Mouse (Mus musculus) activated CD4-positive, CD25-positive, alpha-beta regulatory T cell, adult 9 weeks (primary cell): ENCODE data around the gene Map3k12. TPM values are rescaled to one million over a fixed set of nuclear protein-coding genes. Genes with fewer than 3 reads are reported as not detected.

Source experiments
- polyA plus RNA-seq: library from polyadenylated mRNA; unstranded; fragments of 100-300 nt; shearing (Covaris generic); gene quantifications from one replicate; pipeline ENCODE4 v1.2.1, GENCODE M21; 2017

The Map3k12 gene
- 11.1 TPM for polyA plus RNA-seq

DNA sequence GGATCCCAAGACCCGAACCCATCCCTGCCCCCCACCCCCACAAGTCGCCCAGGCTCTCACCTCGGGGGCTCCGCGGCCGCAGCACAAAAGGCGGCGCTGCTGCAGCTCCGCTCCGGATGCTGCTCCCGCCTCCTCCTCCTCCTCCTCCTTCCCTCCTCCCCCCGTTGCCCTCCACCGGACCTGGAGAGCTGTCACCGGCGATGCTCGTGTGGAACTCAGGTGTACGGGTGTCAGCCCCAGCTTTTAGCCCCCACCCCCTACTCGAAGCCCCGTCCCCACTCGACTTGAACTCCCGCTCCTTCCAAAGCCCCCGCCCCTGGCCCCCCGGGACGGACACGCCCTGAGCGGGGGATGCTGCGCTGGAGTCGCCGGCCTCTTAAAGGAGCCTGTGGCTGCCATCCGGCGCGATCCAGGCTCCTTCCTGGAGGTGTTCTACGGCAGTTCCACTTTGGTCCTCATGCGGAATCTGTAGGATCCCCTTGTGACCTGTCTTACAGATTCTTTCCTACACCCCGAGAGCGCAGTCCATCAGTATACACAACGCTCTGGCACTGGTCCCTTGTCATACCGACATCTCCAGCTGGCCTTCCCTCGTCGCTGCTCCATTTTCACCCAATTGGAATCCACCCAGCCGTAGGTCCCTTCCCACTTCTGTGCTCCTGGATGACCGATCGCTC lies at the start of gene Map3k12:
Gene Map3k12, minus strand, starts transcription at position 337 of the 677 bp plus-strand sequence.

DNA sequence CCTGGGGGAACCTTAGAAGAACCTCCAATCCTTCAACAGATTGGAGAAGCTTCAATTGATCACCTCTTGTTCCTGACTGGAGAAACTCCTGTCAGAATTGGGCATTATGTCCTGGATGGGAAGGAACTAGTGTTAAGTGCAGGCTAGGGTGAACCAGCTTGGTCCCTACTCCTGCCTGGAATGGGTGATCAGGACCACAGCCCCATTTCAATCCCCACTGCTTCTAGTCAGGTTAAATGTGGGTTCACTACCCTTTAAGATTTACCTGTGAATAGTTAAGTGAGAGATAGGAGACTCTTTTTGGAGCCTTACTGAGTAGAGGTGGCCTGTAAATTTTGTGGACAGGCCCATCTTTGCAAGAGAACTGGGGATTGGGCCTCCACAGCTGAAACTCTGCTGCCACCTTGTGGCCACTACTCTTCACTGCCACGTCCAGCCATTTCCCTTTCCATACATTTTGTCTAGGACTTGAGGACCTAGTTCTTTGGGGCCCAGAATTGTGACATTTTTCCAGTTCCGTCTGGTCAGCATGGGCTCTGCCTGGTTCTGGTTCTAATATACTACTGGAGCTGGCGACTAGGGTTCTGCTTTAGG lies 8.1 kb upstream of the Map3k12 start, which contains the start of gene Npff:
Gene Npff, minus strand, starts transcription at position 51 of the 594 bp plus-strand sequence.

DNA sequence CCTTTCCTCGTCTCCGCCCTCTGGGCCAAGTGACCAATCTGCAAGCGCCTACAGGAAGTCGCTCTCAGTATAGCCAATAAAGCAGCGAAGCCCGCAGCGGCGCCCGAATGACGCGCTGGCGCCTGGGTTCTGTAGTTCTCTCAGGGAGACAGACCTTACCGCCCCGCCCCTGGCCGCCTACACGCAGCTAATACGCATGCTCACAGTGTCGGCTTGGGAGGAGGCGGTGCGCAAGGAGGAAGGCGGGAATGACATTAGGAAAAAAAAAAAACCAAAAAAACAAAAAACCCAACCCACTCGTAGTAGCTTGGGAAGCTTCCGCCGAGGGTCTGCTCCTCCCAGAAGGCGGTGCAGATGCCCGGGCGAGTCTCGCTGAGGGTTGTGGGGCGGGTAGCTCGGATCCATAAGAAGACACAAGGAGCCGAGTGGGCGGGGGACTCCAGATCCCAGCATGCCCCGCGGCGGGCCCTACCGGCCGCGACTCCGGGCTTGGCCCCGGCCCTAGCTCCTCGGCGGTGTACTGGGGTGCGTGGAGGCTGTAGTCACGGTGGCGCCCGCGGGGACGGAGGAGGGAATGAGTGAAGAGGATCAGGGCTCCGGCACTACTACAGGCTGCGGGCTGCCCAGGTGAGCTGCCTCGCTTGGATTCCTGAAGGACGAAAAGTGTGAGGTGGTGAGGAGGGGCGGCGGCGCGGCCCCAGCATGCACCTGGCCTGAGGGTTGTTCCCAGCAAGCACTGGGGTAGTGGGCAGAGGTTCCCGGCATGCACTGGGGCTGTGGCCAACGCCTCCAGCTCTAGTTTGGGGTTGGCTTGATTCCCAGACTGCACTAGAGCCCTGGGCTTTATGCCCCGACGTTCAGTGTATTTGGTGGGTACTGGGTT lies 1.4 kb upstream of the Map3k12 start, which contains the start of gene Tarbp2:
Gene Tarbp2, plus strand, starts transcription at position 217 of the 883 bp plus-strand sequence.

DNA sequence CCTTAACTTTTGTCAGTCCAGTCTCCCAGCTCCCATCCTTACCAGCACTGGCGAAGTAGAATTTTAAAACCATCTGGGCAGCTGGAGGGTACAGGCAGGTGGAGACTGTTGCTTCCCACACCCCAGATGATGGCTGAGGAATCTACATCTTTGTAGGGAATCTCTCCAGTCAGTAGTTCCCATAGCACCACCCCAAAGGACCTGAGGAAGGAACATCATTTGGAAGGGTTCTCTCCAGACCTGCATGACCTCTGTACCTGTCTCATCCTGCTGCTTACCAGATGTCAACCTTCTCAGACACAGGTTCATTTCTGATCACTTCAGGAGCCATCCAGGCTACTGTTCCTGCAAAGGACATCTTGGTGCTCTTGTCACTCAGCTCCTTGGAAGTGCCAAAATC lies 13.4 kb downstream of the Map3k12 start, which contains the start of gene Gm10337:
Gene Gm10337, plus strand, starts transcription at position 276 of the 400 bp plus-strand sequence.

DNA sequence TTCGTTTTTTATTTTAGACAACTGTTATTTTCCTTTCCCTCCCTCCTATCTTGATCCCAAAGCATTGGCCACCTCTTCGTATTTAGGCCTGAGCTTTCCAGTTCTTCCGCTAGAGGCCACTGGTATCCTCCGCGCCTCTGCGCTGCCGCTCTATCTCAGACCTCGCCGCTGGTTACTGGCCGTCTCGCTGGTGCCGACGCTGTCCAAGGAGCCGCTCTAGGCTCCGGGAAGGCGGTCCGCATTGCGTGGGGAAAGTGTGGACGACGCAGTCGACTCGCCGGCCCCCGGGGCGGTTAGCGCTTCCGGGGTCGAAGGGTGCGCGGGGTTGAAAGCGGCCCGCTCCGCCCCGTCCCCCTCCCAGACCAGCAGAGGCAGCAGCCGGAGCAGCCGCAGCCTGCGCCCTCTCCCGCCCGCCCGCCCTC lies 46.7 kb downstream of the Map3k12 start, which contains the start of gene Pcbp2:
Gene Pcbp2, plus strand, starts transcription at position 357 of the 422 bp plus-strand sequence.

DNA sequence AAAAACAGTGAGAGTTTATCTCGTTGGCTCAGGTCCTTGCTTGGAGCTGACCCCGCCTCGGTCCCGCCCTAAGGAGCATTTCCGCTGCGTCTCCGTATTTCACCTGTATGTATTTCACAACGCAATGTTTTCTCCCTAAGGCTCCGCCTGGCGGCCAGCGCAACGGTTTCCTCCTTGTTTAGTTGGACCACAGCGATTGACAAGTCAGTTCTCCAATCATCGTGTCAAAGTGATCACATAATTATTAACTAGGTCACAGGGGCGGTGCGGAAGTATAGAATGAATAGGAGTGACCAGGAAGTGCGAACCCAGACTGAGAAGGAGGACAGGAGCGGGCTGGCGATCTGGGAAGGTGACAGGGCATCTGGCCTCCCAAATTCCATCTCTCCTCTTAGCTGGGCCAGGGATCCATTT lies 58.0 kb downstream of the Map3k12 start, which contains the start of gene Prr13:
Gene Prr13, plus strand, starts transcription at position 125 of the 414 bp plus-strand sequence.

Other genes with a start within 250 kb of the Map3k12 start
- gene Gm9918, start 246.5 kb downstream of the Map3k12 start, polyA plus RNA-seq: not detected
- 82.2 TPM for gene Mfsd5, start 237.6 kb downstream of the Map3k12 start, polyA plus RNA-seq
- 3.0 TPM for gene Espl1, start 220.8 kb downstream of the Map3k12 start, polyA plus RNA-seq
- 582 TPM for gene Pfdn5, start 190.9 kb downstream of the Map3k12 start, polyA plus RNA-seq
- gene Myg1, start 185.4 kb downstream of the Map3k12 start, polyA plus RNA-seq: 99.5 TPM
- 58.8 TPM for gene Aaas, start 166.3 kb downstream of the Map3k12 start, polyA plus RNA-seq
- gene Sp7, start 149.9 kb downstream of the Map3k12 start, polyA plus RNA-seq: not detected
- gene Sp1, start 110.9 kb downstream of the Map3k12 start, polyA plus RNA-seq: 19.6 TPM
- gene Amhr2, start 71.7 kb downstream of the Map3k12 start, polyA plus RNA-seq: not detected
- 748 TPM for gene Prr13, start 58.0 kb downstream of the Map3k12 start, polyA plus RNA-seq
- 119 TPM for gene Pcbp2, start 46.5 kb downstream of the Map3k12 start, polyA plus RNA-seq
- not detected for gene Gm10337, start 13.3 kb downstream of the Map3k12 start, polyA plus RNA-seq
- gene Tarbp2, start 1.1 kb upstream of the Map3k12 start, polyA plus RNA-seq: 55.5 TPM
- gene Npff, start 7.9 kb upstream of the Map3k12 start, polyA plus RNA-seq: 4.6 TPM
- gene Gm28047, start 108.0 kb upstream of the Map3k12 start, polyA plus RNA-seq: not detected
- gene Atf7, start 108.4 kb upstream of the Map3k12 start, polyA plus RNA-seq: 46.8 TPM
- gene Atp5g2, start 155.3 kb upstream of the Map3k12 start, polyA plus RNA-seq: 22.4 TPM
- 51.9 TPM for gene Calcoco1, start 205.1 kb upstream of the Map3k12 start, polyA plus RNA-seq